In the genomic region with DNA sequence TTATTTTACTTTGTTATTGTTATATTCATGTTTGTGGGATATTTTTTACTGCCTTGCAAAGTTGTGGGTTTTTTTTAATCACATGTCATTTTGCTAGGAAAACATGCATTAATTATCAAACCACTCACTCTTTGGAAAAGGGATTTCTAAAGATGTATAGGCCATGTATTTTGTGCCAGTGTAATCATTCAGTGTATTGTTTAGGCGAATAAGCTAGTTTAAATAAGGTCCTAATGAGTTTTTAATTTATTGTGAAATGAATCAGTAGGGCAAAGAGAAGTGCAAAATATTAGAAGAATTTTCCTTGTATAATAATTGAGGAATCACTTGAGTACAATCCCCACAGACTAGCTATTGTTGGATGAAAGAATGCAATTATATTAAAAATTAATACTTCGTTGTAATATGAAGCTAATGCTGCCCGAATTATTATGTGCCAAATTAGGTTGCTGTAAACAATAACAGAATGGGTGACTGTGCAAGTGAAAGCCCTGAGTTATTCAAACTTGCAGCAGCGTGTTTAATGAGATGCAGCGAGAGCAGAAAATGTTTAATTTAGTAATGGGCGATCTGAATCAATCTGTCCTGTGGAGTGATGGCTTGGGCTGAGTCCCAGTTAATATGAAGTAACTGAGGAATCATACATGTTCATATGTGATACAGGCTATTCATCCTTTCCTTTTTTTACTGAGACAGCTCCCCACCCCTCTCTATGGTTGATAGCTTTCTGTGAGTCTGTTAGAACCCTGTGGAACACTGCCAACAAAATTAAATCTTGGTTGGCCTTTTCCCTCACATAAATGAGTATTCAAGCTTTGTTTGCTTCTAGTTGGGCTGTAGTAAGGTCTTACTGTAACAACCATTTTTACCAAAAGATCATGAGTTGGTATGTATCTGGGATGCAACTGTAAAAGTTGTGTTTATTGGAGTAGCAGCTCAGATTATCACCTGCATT, we compare ENCODE assay signal across 15 mouse cellular contexts.
DNase-seq lines count a peak whose midpoint lies in the region; ATAC-seq lines count a peak whose summit lies in the region.
"Had no signal": no experiment of that assay in that cellular context is flagged by ENCODE, and none has a peak within 500 bp of the region (broad histone marks: within the 10 kb centered on the region; RNA-seq: fewer than 3 reads in every experiment).

No protein-coding gene starts in this region.

- no peak overlapping the region for H3K4me2 ChIP-seq in hindbrain, embryonic 16.5 days (ENCODE audit: low read length)
- H3K4me2 ChIP-seq: heart, embryonic 11.5 days; lung, embryonic 15.5 days had no signal

- no peaks in the 10 kb centered on the region for H3K9me3 ChIP-seq in hindbrain, embryonic 16.5 days (ENCODE audit: control insufficient read depth, low read length)
- H3K9me3 ChIP-seq: lung, embryonic 15.5 days; megakaryocyte, embryonic 14.5 days had no signal

- H3K4me3 ChIP-seq in hindbrain, embryonic 16.5 days (ENCODE audit: low read length): no peak overlapping the region
- H3K4me3 ChIP-seq: lung, embryonic 15.5 days; megakaryocyte, embryonic 14.5 days had no signal

- H3K27me3 ChIP-seq in hindbrain, embryonic 16.5 days (replicated peaks; ENCODE audit: control insufficient read depth, insufficient read depth, low read length): no peaks in the 10 kb centered on the region
- H3K27me3 ChIP-seq: lung, embryonic 15.5 days; megakaryocyte, embryonic 14.5 days had no signal

- H3K36me3 ChIP-seq in hindbrain, embryonic 16.5 days (ENCODE audit: control insufficient read depth, insufficient read depth, low read length): no peaks in the 10 kb centered on the region
- H3K36me3 ChIP-seq: lung, embryonic 15.5 days had no signal

- 30% methylated on average over 6 of the region's 6 CpGs for WGBS in hindbrain, embryonic 16.5 days

- DNase-seq in embryo, embryonic 10.5 days (ENCODE audit: low spot score): peak; percentile 0
- DNase-seq in embryo, embryonic 10 days (ENCODE audit: low spot score): no peak
- DNase-seq in retina, postnatal 1 day: peak; percentile 89
- DNase-seq in retina, embryonic 14.5 days (ENCODE audit: low spot score): no peak
- DNase-seq in gastrocnemius, postnatal 36 days: no peak
- DNase-seq in right cerebral cortex, postnatal 36 days (ENCODE audit: low spot score in 2 of 2): no peak
- DNase-seq: cerebellum, adult 11 months; gastrocnemius, postnatal 10 days; kidney, adult 18-20 months; thymus, adult 2 months had no signal

- intact Hi-C loops in gastrocnemius, postnatal 36 days (cut with DNase I): no loop called here

- peak; percentile 64 for ATAC-seq in hindbrain, embryonic 16.5 days
- no peak for ATAC-seq in activated CD4-positive, CD25-positive, alpha-beta regulatory T cell, adult 4 months

- H3K9ac ChIP-seq in hindbrain, embryonic 16.5 days (ENCODE audit: low read depth, low read length): no peak overlapping the region
- H3K9ac ChIP-seq: lung, embryonic 15.5 days had no signal

- H3K4me1 ChIP-seq in hindbrain, embryonic 16.5 days (ENCODE audit: control insufficient read depth, insufficient read depth, low read depth, low read length): peaks cover 4% of the 10 kb centered on the region
- H3K4me1 ChIP-seq: lung, embryonic 15.5 days; megakaryocyte, embryonic 14.5 days had no signal

- no peak overlapping the region for H3K27ac ChIP-seq in hindbrain, embryonic 16.5 days (ENCODE audit: low read depth, low read length)
- H3K27ac ChIP-seq: lung, embryonic 15.5 days had no signal

Comparison
In these comparisons a context has a peak if more than half of its experiments do, and no peak if none do; other contexts are left out.
1. DNase-seq: peak in embryo, embryonic 10.5 days (single experiment) and retina, postnatal 1 day (single experiment); none in embryo, embryonic 10 days (single experiment), retina, embryonic 14.5 days (single experiment), gastrocnemius, postnatal 36 days (0 of 2) and right cerebral cortex, postnatal 36 days (0 of 2).